21 mouse cellular contexts compared by ENCODE assay signal in the genomic region with DNA sequence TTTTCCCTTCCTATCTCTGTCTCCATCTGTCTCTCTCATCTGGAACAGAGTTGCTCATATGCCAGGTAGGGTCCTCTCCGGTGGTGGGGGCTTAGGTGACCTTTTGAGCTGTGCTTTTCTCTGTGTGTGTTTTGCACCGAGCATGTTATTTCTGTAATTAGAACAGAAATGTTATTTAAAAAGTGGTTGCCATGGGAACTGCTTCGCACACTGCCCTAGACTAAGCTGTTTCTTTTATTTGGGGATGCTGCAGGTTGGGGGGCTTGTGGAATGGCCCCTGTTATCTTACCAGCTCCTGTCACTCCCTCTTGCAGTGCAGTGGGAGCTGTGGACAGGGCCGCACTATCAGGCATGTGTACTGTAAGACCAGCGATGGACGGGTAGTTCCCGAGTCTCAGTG. TPM values are rescaled to one million over a fixed set of nuclear protein-coding genes. Genes with fewer than 3 reads are reported as not detected.
A peak's percentile ranks its signal among the peaks of the same experiment; 100 is the strongest.
DNase-seq lines count a peak whose midpoint lies in the region; ATAC-seq lines count a peak whose summit lies in the region.
"Had no signal": no experiment of that assay in that cellular context is flagged by ENCODE, and none has a peak within 500 bp of the region (broad histone marks: within the 10 kb centered on the region; RNA-seq: fewer than 3 reads in every experiment).

No protein-coding gene starts in this region.

- H3K4me2 ChIP-seq in forebrain, embryonic 14.5 days (ENCODE audit: low read length) = no peak overlapping the region
- H3K4me2 ChIP-seq: embryonic facial prominence, embryonic 12.5 days; intestine, embryonic 15.5 days; limb, embryonic 13.5 days; liver, embryonic 15.5 days had no signal

- H3K9me3 ChIP-seq in forebrain, embryonic 14.5 days (replicated peaks; ENCODE audit: control insufficient read depth, low read length) = no peaks in the 10 kb centered on the region
- no peaks in the 10 kb centered on the region for H3K9me3 ChIP-seq in forebrain, embryonic 10.5 days
- H3K9me3 ChIP-seq: embryonic facial prominence, embryonic 12.5 days; intestine, embryonic 15.5 days; limb, embryonic 13.5 days; liver, embryonic 15.5 days had no signal

- H3K36me3 ChIP-seq in forebrain, embryonic 14.5 days (ENCODE audit: control insufficient read depth, insufficient read depth, low read length) = no peaks in the 10 kb centered on the region
- no peaks in the 10 kb centered on the region for H3K36me3 ChIP-seq in forebrain, embryonic 10.5 days (replicated peaks)
- H3K36me3 ChIP-seq: embryonic facial prominence, embryonic 12.5 days; intestine, embryonic 15.5 days; liver, embryonic 15.5 days had no signal

- no peaks in the 10 kb centered on the region for H3K27me3 ChIP-seq in forebrain, embryonic 14.5 days (replicated peaks; ENCODE audit: control insufficient read depth, insufficient read depth, low read length)
- H3K27me3 ChIP-seq in forebrain, embryonic 10.5 days (ENCODE audit: poor library complexity, severe bottlenecking) = peaks cover 12% of the 10 kb centered on the region
- H3K27me3 ChIP-seq: intestine, embryonic 15.5 days; liver, embryonic 15.5 days had no signal

- ATAC-seq in forebrain, embryonic 14.5 days = no peak
- no peak for ATAC-seq in megakaryocyte progenitor cell, adult 5-6 weeks (replicated peaks; ENCODE audit: poor library complexity)
- ATAC-seq: intestine, embryonic 15.5 days had no signal

- no peak overlapping the region for H3K4me3 ChIP-seq in forebrain, embryonic 14.5 days (ENCODE audit: low read depth, low read length)
- H3K4me3 ChIP-seq in forebrain, embryonic 10.5 days = no peak overlapping the region
- H3K4me3 ChIP-seq: embryonic facial prominence, embryonic 12.5 days; intestine, embryonic 15.5 days; limb, embryonic 13.5 days; liver, embryonic 15.5 days had no signal

- H3K4me1 ChIP-seq in forebrain, embryonic 14.5 days (ENCODE audit: control insufficient read depth, insufficient read depth, low read length) = peaks cover 4% of the 10 kb centered on the region; the same call in 1 of the 2 replicates
- H3K4me1 ChIP-seq in forebrain, embryonic 10.5 days = peaks cover 43% of the 10 kb centered on the region
- H3K4me1 ChIP-seq: limb, embryonic 13.5 days; liver, embryonic 15.5 days had no signal

- 57% methylated on average over 7 of the region's 7 CpGs for WGBS in forebrain, embryonic 14.5 days
- 76% methylated on average over 7 of the region's 7 CpGs for WGBS in forebrain, embryonic 10.5 days

- no peak overlapping the region for H3K9ac ChIP-seq in forebrain, embryonic 14.5 days (ENCODE audit: low read length)
- H3K9ac ChIP-seq: embryonic facial prominence, embryonic 12.5 days; intestine, embryonic 15.5 days; limb, embryonic 13.5 days; liver, embryonic 15.5 days had no signal

- H3K27ac ChIP-seq in forebrain, embryonic 14.5 days (ENCODE audit: low read depth, low read length) = no peak overlapping the region
- no peak overlapping the region for H3K27ac ChIP-seq in forebrain, embryonic 10.5 days
- H3K27ac ChIP-seq: embryonic facial prominence, embryonic 12.5 days; intestine, embryonic 15.5 days; kidney, postnatal 0 days; limb, embryonic 13.5 days; liver, embryonic 15.5 days had no signal

- peak; percentile 45 for DNase-seq in forebrain, embryonic 14.5 days (ENCODE audit: low spot score)
- no peak for DNase-seq in forebrain, embryonic 10.5 days (ENCODE audit: extremely low spot score, low spot score)
- DNase-seq in layer of hippocampus, adult 11-12 months (ENCODE audit: low spot score) = peak; percentile 33
- DNase-seq in layer of hippocampus, postnatal 10 days (ENCODE audit: low spot score in 2 of 2) = no peak
- DNase-seq in right cerebral cortex, postnatal 4 days = peak; percentile 42
- DNase-seq in right cerebral cortex, adult 18-20 months = no peak
- DNase-seq in telencephalon, adult 2 months (ENCODE audit: low read depth, low spot score) = peak; percentile 63
- DNase-seq: adrenal gland, adult 8-10 months; cerebellum, adult 9-11 months; heart, postnatal 10 days; retina, postnatal 1 day; thymus, postnatal 4 days had no signal

RNA-seq across cellular contexts. Expression of gene Adamtsl2, which starts 24.4 kb away (rescaled TPM):
- 10.4 TPM in 2 replicates for polyA plus RNA-seq in forebrain, embryonic 14.5 days (2014; fragmentation: Nextera tagmentation; extraction: Ambion mirVana)
- polyA plus RNA-seq in forebrain, embryonic 10.5 days (2016; fragmentation: Nextera tagmentation; extraction: Ambion mirVana) = 3.8 and 5.3 TPM in 2 replicates
- 10 to 100 TPM; 16.1 to 18.1 TPM for total RNA-seq in layer of hippocampus, postnatal 10 days (2021)
- not detected in 2 replicates for total RNA-seq in megakaryocyte progenitor cell, adult 5-6 weeks (2015)
- total RNA-seq in megakaryocyte progenitor cell, adult 5-6 weeks (2017) = not detected in 2 replicates
- total RNA-seq: granulocyte monocyte progenitor cell, adult 5-6 weeks; monocyte, adult 5-6 weeks had no signal

RNA-seq across cellular contexts. Expression of gene Mymk, which starts 31.6 kb away (rescaled TPM):
- polyA plus RNA-seq in forebrain, embryonic 14.5 days (2014; fragmentation: Nextera tagmentation; extraction: Ambion mirVana) = not detected in 2 replicates
- not detected in 2 replicates for polyA plus RNA-seq in forebrain, embryonic 10.5 days (2016; fragmentation: Nextera tagmentation; extraction: Ambion mirVana)
- total RNA-seq in layer of hippocampus, postnatal 10 days (2021) = 1 to 10 TPM; 1.0 to 1.4 TPM
- not detected in 2 replicates for total RNA-seq in megakaryocyte progenitor cell, adult 5-6 weeks (2015)
- total RNA-seq in megakaryocyte progenitor cell, adult 5-6 weeks (2017) = not detected in 2 replicates
- total RNA-seq: granulocyte monocyte progenitor cell, adult 5-6 weeks; monocyte, adult 5-6 weeks had no signal
- polyA plus RNA-seq: kidney, postnatal 0 days had no signal

RNA-seq across cellular contexts. Expression of gene Fam163b, which starts 38.7 kb away (rescaled TPM):
- 2.4 and 3.2 TPM in 2 replicates for polyA plus RNA-seq in forebrain, embryonic 14.5 days (2014; fragmentation: Nextera tagmentation; extraction: Ambion mirVana)
- polyA plus RNA-seq in forebrain, embryonic 10.5 days (2016; fragmentation: Nextera tagmentation; extraction: Ambion mirVana) = 0.05 and 0.16 TPM in 2 replicates
- total RNA-seq in layer of hippocampus, postnatal 10 days (2021) = 100 to 1,000 TPM; 105 to 107 TPM
- not detected in 2 replicates for total RNA-seq in megakaryocyte progenitor cell, adult 5-6 weeks (2015)
- not detected in 2 replicates for total RNA-seq in megakaryocyte progenitor cell, adult 5-6 weeks (2017)
- total RNA-seq: gastrocnemius, adult 18-20 months; granulocyte monocyte progenitor cell, adult 5-6 weeks; monocyte, adult 5-6 weeks had no signal
- polyA plus RNA-seq: kidney, postnatal 0 days; liver, embryonic 15.5 days had no signal

Comparison
In these comparisons a context has a peak if more than half of its experiments do, and no peak if none do; other contexts are left out.
1. DNase-seq: peak in forebrain, embryonic 14.5 days (single experiment), layer of hippocampus, adult 11-12 months (single experiment), right cerebral cortex, postnatal 4 days (single experiment) and telencephalon, adult 2 months (single experiment); none in forebrain, embryonic 10.5 days (single experiment), layer of hippocampus, postnatal 10 days (0 of 2) and right cerebral cortex, adult 18-20 months (single experiment).
2. RNA of gene Adamtsl2, which starts 24.4 kb away (total RNA-seq): 16.1 to 18.1 TPM in layer of hippocampus, postnatal 10 days; not detected in megakaryocyte progenitor cell, adult 5-6 weeks; every median in the first group is over 10 times any median in the second.
3. RNA of gene Fam163b, which starts 38.7 kb away (total RNA-seq): 105 to 107 TPM in layer of hippocampus, postnatal 10 days; not detected in megakaryocyte progenitor cell, adult 5-6 weeks; every median in the first group is over 100 times any median in the second.